Mouse (Mus musculus) lung, adult 2 months (tissue): ENCODE results near the gene Kmt5c.

Source experiments
- CTCF ChIP-seq: fragments of 200-500 bp; IDR thresholded peaks from 2 replicates; pipeline ENCODE4 v1.5.1; 2011; ENCODE audit warnings: mild to moderate bottlenecking, low read length, control low read depth; ENCODE audit not compliant: insufficient read depth
- POLR2A ChIP-seq: fragments of 200-500 bp; IDR thresholded peaks from 2 replicates; pipeline ENCODE4 v1.6.1; 2011; ENCODE audit warnings: low read depth, mild to moderate bottlenecking, control low read depth, low read length, borderline replicate concordance; ENCODE audit errors: extremely low read depth

GRCm38 (mm10) chr7:4703195-4703594 lies 36.7 kb upstream of the Kmt5c start:
- TF ChIP-seq CTCF (no peak), POLR2A (no peak)
